Mouse (Mus musculus): ENCODE measurements around the gene Fbxo7. TPM values are rescaled to one million over a fixed set of nuclear protein-coding genes. Genes with fewer than 3 reads are reported as not detected.
"Not testable (repeated sequence)": the region's sequence is repeated elsewhere in the genome, so short reads cannot be mapped to it uniquely, and the experiment has no call there.

Fbxo7 gene
- polyA plus RNA-seq, 1 experiment = 50.5 TPM

GRCm38 (mm10) chr10:86022474-86022816 lies 673 bp downstream of the Fbxo7 start:
- H3K4me3 ChIP-seq (replicated peaks; ENCODE audit: insufficient read depth, low read depth, low read length) = peak overlapping the region; percentile 77
- DNase-seq = no peak
- H3K27me3 ChIP-seq (ENCODE audit: control insufficient read depth, insufficient read depth, low read length) = no peaks in the 10 kb centered on the region
- TF ChIP-seq CTCF (IDR thresholded peaks at IDR 0.05; ENCODE audit: borderline replicate concordance, insufficient read depth, low read depth, low read length) (no peak), POLR2A (IDR thresholded peaks at IDR 0.05; ENCODE audit: borderline replicate concordance, insufficient read depth, low read length) (no peak)
- H3K27ac ChIP-seq (ENCODE audit: insufficient read depth, low read length) = peak overlapping the region; percentile 87
- WGBS = 7% methylated on average over 6 of the region's 6 CpGs
- H3K4me1 ChIP-seq (ENCODE audit: control insufficient read depth, insufficient read depth, low read length) = no peaks in the 10 kb centered on the region; the same call in 1 of the 2 replicates

- TF ChIP-seq POLR2A (IDR thresholded peaks at IDR 0.05; ENCODE audit: borderline replicate concordance, insufficient read depth, low read length) = no peak
- TF ChIP-seq CTCF (IDR thresholded peaks at IDR 0.05; ENCODE audit: borderline replicate concordance, insufficient read depth, low read depth, low read length) = no peak
- Histone ChIP-seq H3K27me3 (ENCODE audit: control insufficient read depth, insufficient read depth, low read length) (no peaks in the 10 kb centered on the region), H3K4me1 (ENCODE audit: control insufficient read depth, insufficient read depth, low read length) (no peaks in the 10 kb centered on the region; the same call in 1 of the 2 replicates), H3K27ac (ENCODE audit: insufficient read depth, low read length) (no peak overlapping the region), H3K4me3 (replicated peaks; ENCODE audit: insufficient read depth, low read depth, low read length) (no peak overlapping the region)
- no peak for DNase-seq
Measured at GRCm38 (mm10) chr10:86023149-86023548, 1.4 kb downstream of the Fbxo7 start.

- no peaks in the 10 kb centered on the region for H3K27me3 ChIP-seq (ENCODE audit: control insufficient read depth, insufficient read depth, low read length)
- H3K27ac ChIP-seq (ENCODE audit: insufficient read depth, low read length) = no peak overlapping the region
- WGBS = 87% methylated on average over 2 of the region's 2 CpGs
- TF ChIP-seq CTCF (IDR thresholded peaks at IDR 0.05; ENCODE audit: borderline replicate concordance, insufficient read depth, low read depth, low read length) (no peak), POLR2A (IDR thresholded peaks at IDR 0.05; ENCODE audit: borderline replicate concordance, insufficient read depth, low read length) (no peak)
- no peak for DNase-seq
- no peaks in the 10 kb centered on the region; the same call in 1 of the 2 replicates for H3K4me1 ChIP-seq (ENCODE audit: control insufficient read depth, insufficient read depth, low read length)
- no peak overlapping the region for H3K4me3 ChIP-seq (replicated peaks; ENCODE audit: insufficient read depth, low read depth, low read length)
Measured at GRCm38 (mm10) chr10:86025906-86026305, 4.1 kb downstream of the Fbxo7 start.

- DNase-seq = no peak
- H3K4me1 ChIP-seq (ENCODE audit: control insufficient read depth, insufficient read depth, low read length) = no peaks in the 10 kb centered on the region
- no peaks in the 10 kb centered on the region for H3K27me3 ChIP-seq (ENCODE audit: control insufficient read depth, insufficient read depth, low read length)
- TF ChIP-seq CTCF (IDR thresholded peaks at IDR 0.05; ENCODE audit: borderline replicate concordance, insufficient read depth, low read depth, low read length) (no peak), POLR2A (IDR thresholded peaks at IDR 0.05; ENCODE audit: borderline replicate concordance, insufficient read depth, low read length) (no peak)
- H3K4me3 ChIP-seq (replicated peaks; ENCODE audit: insufficient read depth, low read depth, low read length) = no peak overlapping the region
- no peak overlapping the region for H3K27ac ChIP-seq (ENCODE audit: insufficient read depth, low read length)
- 96% methylated on average over 3 of the region's 3 CpGs for WGBS
Measured at GRCm38 (mm10) chr10:86026354-86026753, 4.6 kb downstream of the Fbxo7 start.

GRCm38 (mm10) chr10:86026807-86027206 lies 5.0 kb downstream of the Fbxo7 start:
- not testable (repeated sequence) for DNase-seq; H3K27me3 ChIP-seq (ENCODE audit: control insufficient read depth, insufficient read depth, low read length); H3K4me1 ChIP-seq (ENCODE audit: control insufficient read depth, insufficient read depth, low read length); H3K27ac ChIP-seq (ENCODE audit: insufficient read depth, low read length); H3K4me3 ChIP-seq (replicated peaks; ENCODE audit: insufficient read depth, low read depth, low read length)
- WGBS = 88% methylated on average over 1 of the region's 1 CpGs

GRCm38 (mm10) chr10:86030743-86031142 lies 9.0 kb downstream of the Fbxo7 start:
- 95% methylated on average over 7 of the region's 7 CpGs for WGBS
- Histone ChIP-seq H3K27ac (ENCODE audit: insufficient read depth, low read length) (no peak overlapping the region), H3K4me3 (replicated peaks; ENCODE audit: insufficient read depth, low read depth, low read length) (no peak overlapping the region), H3K27me3 (ENCODE audit: control insufficient read depth, insufficient read depth, low read length) (no peaks in the 10 kb centered on the region), H3K4me1 (ENCODE audit: control insufficient read depth, insufficient read depth, low read length) (no peaks in the 10 kb centered on the region)
- no peak for TF ChIP-seq CTCF (IDR thresholded peaks at IDR 0.05; ENCODE audit: borderline replicate concordance, insufficient read depth, low read depth, low read length)
- no peak for TF ChIP-seq POLR2A (IDR thresholded peaks at IDR 0.05; ENCODE audit: borderline replicate concordance, insufficient read depth, low read length)
- DNase-seq = no peak

- no peaks in the 10 kb centered on the region for H3K4me1 ChIP-seq (ENCODE audit: control insufficient read depth, insufficient read depth, low read length)
- H3K27me3 ChIP-seq (ENCODE audit: control insufficient read depth, insufficient read depth, low read length) = no peaks in the 10 kb centered on the region
- DNase-seq = no peak
- TF ChIP-seq CTCF (IDR thresholded peaks at IDR 0.05; ENCODE audit: borderline replicate concordance, insufficient read depth, low read depth, low read length) (no peak), POLR2A (IDR thresholded peaks at IDR 0.05; ENCODE audit: borderline replicate concordance, insufficient read depth, low read length) (no peak)
- H3K4me3 ChIP-seq (replicated peaks; ENCODE audit: insufficient read depth, low read depth, low read length) = no peak overlapping the region
- WGBS = 91% methylated on average over 3 of the region's 3 CpGs
- H3K27ac ChIP-seq (ENCODE audit: insufficient read depth, low read length) = no peak overlapping the region; the same call in 1 of the 2 replicates
Measured at GRCm38 (mm10) chr10:86032517-86032916, 10.7 kb downstream of the Fbxo7 start.

GRCm38 (mm10) chr10:86034007-86034728 lies 12.4 kb downstream of the Fbxo7 start:
- no peak for TF ChIP-seq CTCF (IDR thresholded peaks at IDR 0.05; ENCODE audit: borderline replicate concordance, insufficient read depth, low read depth, low read length)
- no peak for TF ChIP-seq POLR2A (IDR thresholded peaks at IDR 0.05; ENCODE audit: borderline replicate concordance, insufficient read depth, low read length)
- no peak overlapping the region for H3K4me3 ChIP-seq (replicated peaks; ENCODE audit: insufficient read depth, low read depth, low read length)
- no peak for DNase-seq
- no peaks in the 10 kb centered on the region for H3K4me1 ChIP-seq (ENCODE audit: control insufficient read depth, insufficient read depth, low read length)
- H3K27ac ChIP-seq (ENCODE audit: insufficient read depth, low read length) = no peak overlapping the region
- 12% methylated on average over 2 of the region's 2 CpGs for WGBS
- H3K27me3 ChIP-seq (ENCODE audit: control insufficient read depth, insufficient read depth, low read length) = no peaks in the 10 kb centered on the region
